Mouse (Mus musculus): ENCODE results near the gene Clptm1.

Clptm1 gene

GRCm38 (mm10) chr7:19664455-19664954, 328 bp downstream of the Clptm1 start:
- DNase-seq (ENCODE audit: low read depth, low spot score): no peak

DNA sequence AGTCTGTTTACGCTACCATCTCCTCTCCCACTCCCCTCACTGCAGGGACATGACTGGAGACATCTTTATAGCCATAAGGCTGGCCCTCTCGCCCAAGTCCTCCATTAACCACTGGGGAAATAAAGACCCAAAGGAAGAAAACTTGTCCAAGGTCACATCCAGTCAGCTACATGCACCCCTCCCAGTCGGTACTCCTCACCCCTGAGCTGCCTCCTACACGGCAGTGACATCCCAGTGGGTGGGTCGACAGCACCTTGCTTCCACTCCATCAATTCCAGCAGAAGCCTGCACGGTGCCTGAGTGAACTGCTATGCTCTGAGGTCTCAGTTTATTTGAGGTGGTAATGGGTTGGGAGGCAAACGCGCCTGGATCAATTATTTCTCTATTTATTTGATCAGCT, 893 bp downstream of the Clptm1 start:
- no peak for DNase-seq (ENCODE audit: low read depth, low spot score)

DNA sequence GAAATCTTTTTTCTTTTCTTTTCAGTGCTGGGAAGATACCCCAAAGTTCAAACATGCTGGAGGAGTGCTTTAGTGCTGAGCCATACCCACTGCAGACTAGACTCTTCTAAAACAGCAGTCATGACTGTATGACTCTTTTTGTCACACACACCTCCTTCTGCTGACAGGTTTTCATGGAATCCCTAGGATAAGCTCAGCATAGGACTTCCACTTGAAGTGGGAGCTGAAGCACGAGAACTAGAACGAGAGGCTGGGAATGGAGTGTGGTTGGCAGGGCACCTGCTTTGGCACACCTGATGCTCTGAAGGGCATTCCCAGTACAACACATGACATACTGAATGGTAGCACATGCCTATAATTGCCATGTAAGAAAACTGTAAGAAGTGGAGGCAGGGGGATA, 12.2 kb downstream of the Clptm1 start:
- no peak for DNase-seq (ENCODE audit: low read depth, low spot score)

DNA sequence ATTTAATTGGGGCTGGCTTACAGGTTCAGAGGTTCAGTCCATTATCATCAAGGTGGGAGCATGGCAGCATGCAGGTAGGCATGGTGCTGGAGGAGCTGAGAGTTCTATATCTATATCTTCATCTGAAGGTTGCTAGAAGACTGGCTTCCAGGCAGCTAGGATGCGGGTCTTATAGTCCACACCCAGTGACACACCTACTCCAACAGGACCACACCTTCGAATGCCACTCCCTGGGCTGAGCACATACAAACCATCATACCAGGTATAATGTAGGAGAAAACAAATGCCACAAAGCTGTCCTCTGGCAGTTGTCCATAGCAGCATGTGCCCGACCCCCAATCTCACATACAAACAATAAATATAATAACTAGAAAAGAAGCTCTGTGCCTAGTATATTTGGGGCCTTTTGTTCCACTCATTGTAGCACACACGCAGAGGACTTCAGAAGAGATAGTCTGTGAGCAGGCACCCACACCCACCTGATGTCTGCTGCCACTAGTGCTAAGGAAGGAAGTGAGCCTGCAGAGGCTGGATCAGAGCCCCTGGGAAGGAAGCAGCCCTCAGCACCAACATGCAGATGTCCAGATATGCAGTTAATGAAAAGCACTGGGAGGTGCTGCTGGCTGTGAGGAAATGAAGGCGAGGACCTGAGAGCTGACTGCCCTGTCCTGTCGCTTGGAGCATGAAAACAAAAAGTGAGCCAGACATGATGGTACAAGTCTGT, 13.6 kb downstream of the Clptm1 start:
- DNase-seq (ENCODE audit: low read depth, low spot score): no peak

DNA sequence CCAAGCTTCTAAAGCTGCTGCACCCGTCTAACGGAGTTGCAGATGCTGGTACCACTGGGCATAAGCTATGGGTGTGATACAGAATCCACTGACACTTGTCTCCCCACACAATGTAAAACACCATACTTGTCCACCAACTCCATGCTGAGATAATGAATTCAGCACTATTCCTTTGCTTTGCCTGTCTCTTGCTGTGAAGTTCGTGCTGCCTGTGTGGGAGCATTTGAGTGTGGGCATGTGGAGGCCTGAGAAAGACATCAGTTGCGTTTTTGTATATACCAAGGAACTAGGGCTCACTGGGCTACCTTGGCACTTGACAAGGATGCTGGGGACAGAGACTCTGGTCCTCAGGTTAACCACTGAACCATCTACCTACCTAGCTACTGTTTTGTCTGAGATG, 23.6 kb downstream of the Clptm1 start:
- peak; percentile 44 for DNase-seq (ENCODE audit: low read depth, low spot score)

DNA sequence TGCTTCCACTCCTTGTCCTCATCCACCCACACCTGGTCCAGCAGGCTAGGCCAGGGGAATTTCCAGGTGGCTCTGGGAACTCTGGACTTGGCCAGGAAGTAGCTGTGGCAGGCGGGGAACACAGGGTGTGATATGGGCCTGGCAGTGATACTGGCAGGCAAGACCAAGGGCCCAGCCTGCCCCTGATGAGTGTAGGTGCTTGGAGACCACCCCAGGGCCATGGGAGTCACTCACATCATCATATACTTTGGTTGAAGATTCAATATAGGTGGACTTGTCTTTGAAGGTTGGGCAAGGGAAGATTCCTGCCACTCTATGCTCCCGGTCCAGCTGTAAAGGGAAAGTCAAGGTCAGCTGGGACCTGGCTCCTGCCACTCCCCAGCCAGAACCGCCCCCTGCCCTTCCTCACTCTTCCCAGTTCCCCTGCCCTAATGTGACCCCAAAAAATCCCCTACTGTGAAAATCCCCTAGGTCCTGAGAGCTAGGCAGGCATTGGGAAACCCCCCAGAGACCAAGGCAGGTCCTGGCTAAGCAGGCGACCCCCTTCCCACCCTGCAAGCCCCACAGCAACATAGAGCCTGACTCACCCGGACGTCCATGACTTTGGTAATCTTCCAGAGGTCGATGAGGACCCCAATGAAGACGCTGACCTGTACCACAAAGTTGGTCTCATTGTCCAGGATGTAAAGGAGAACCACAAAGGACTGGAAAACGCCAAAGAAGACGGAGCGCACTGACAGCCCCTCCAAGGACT, 29.6 kb downstream of the Clptm1 start:
- no peak for DNase-seq (ENCODE audit: low read depth, low spot score)

GRCm38 (mm10) chr7:19634591-19634990, 30.2 kb downstream of the Clptm1 start:
- no peak for DNase-seq (ENCODE audit: low read depth, low spot score)

- DNase-seq (ENCODE audit: low read depth, low spot score): no peak
Measured at GRCm38 (mm10) chr7:19633855-19634254, 31.0 kb downstream of the Clptm1 start.

DNA sequence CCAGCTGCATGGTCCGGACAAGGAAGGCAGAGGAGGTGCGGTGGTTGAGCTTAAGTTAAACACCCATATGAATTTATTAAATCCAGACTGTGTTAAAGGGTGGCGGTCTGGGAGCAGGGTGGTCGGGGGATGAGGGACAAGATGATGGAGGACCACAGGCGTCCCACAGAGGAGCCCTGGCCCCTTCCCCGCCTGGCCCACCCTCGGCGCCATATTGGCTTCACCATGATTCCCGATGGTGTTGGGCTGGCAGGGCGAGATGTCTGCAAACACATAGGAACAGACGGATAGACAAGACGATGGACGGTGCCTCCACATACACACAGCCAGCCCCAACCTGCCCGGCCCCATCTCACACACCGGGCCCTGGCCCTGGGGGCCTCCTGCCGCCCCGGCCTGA, 31.6 kb downstream of the Clptm1 start:
- DNase-seq (ENCODE audit: low read depth, low spot score): no peak

- DNase-seq (ENCODE audit: low read depth, low spot score): no peak
Measured at GRCm38 (mm10) chr7:19632720-19633119, 32.1 kb downstream of the Clptm1 start.

GRCm38 (mm10) chr7:19632275-19632674, 32.6 kb downstream of the Clptm1 start:
- DNase-seq (ENCODE audit: low read depth, low spot score): no peak

DNA sequence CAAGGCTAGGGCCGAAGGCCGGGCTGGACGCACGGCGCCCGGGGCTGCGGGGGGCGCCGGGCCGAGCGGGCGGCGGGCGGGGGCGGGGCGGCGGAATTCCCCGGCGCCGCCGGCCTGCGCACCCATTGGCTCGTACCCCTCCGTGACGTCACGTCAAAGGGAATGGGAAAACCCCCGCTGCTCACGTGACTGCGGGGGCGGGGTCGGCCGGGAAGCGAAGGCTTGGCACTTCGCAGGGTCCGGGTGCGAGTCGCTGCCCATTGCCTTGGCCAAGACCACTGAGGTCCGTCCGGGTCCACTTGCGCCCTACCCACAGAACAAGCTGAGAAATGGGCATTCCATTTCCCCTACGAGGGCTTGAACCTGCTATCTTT, 35.5 kb downstream of the Clptm1 start, which contains the start of gene Relb:
TSS of gene Relb (minus strand) at position 78 of the 374 bp plus-strand sequence.
- peak; percentile 36 for DNase-seq (ENCODE audit: low read depth, low spot score)

- DNase-seq (ENCODE audit: low read depth, low spot score): peak; percentile 72
Measured at GRCm38 (mm10) chr7:19628536-19629360, 36.1 kb downstream of the Clptm1 start.

GRCm38 (mm10) chr7:19628192-19628535, 36.7 kb downstream of the Clptm1 start:
- DNase-seq (ENCODE audit: low read depth, low spot score): no peak

DNA sequence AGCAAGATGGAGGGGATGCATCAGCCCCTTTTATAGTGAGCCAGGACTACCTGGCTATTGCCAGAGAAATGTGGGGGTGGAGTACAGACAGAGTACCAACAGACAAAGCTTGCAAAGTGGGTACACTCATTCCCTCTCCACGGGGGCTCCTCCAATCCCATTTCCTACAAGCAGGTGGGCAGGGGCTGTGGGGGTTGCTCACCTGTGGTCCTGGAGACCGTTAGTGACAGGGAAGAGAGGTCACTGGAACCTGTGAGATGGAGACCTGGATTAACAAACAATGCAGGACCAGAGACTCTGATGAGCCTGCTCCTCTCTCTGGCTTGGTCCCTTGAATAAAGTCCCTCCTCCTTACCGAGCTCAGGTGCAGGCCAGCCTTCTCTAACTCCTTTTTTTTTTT, 37.1 kb downstream of the Clptm1 start:
- DNase-seq (ENCODE audit: low read depth, low spot score): no peak

GRCm38 (mm10) chr7:19623433-19623832, 41.4 kb downstream of the Clptm1 start:
- DNase-seq (ENCODE audit: low read depth, low spot score): no peak

GRCm38 (mm10) chr7:19622241-19622640, 42.6 kb downstream of the Clptm1 start:
- no peak for DNase-seq (ENCODE audit: low read depth, low spot score)

GRCm38 (mm10) chr7:19620811-19621210, 44.0 kb downstream of the Clptm1 start:
- DNase-seq (ENCODE audit: low read depth, low spot score): peak; percentile 68

DNA sequence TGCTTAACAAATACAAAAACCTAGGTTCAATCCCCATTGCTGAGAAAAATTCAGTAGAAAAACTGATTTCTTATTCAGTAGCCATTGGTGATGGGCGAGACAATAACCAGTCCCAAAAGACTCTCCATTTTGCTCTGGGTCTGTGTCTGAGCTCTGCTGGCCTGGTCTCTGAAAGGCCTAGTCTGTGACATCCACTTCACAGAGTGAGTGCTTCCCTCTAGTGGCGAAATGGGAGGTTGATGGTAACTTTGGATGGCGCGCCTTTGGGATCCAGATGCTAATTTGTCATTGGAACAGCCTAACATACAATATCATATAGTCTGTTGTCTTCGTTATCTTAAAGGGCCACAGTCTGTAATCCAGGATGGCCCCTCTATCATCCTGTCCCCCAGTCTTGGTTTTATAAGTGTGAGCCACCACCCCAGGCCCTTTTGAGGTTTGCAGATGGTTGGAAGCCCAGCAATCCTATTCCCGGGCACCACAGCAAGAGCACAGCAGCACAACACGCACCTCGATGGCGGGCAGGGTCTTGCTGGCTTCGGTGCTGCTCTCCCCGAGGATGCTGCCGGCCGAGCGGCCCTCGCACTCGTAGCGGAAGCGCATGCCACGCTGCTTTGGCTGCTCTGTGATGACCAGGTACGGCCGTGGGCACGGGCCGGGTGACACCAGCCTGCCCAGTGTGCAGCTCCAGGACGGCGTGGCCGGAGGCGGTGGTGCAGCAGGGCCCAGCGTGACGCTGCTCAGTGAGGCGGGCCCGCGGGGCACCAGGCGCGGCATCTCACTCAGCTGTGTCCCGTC, 45.6 kb downstream of the Clptm1 start:
- DNase-seq (ENCODE audit: low read depth, low spot score): peak; percentile 47

DNA sequence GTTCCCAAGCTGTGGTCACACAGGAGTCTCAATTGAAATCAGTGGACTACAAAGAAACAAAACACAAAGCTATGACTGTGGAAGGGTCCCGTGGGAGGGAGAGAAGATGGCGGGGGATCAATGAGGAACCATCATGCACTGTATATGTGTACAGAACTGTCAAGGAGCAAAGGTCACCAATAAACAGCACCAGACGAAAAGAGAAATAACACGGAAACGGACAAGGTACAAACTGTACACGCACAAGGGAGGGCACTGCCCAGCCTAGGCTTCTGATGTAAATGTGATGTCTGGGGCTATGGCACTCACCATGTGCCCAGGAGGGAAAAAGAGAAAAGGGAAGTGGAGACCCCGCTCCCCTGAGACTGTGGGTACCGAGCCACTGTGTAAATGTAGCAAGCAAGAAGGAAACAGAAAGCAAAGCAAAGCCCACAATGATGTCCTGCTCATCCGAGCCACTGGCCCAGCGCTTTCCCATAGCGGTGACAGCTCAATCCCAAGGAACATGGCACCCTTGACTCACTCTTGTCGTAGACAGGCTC, 49.7 kb downstream of the Clptm1 start:
- no peak for DNase-seq (ENCODE audit: low read depth, low spot score)

- DNase-seq (ENCODE audit: low read depth, low spot score): no peak
Measured at GRCm38 (mm10) chr7:19610969-19611368, 53.9 kb downstream of the Clptm1 start.

Data from telencephalon, adult 2 months (tissue).